Mouse (Mus musculus) heart, postnatal 4 days (tissue): ENCODE data around the gene Bivm. TPM values are rescaled to one million over a fixed set of nuclear protein-coding genes. Genes with fewer than 3 reads are reported as not detected.
A peak's percentile ranks its signal among the peaks of the same experiment; 100 is the strongest.

Experiments used
- DNase-seq: peaks from one replicate; pipeline ENCODE4 v3.0.0; 2021
- total RNA-seq, 2 experiments: library from RNA; stranded (reverse); gene quantifications; 2 replicates each; pipeline ENCODE4 v1.2.3; 2021

Bivm gene
- 10 to 100 TPM; 11.3 to 13.8 TPM for total RNA-seq

DNA sequence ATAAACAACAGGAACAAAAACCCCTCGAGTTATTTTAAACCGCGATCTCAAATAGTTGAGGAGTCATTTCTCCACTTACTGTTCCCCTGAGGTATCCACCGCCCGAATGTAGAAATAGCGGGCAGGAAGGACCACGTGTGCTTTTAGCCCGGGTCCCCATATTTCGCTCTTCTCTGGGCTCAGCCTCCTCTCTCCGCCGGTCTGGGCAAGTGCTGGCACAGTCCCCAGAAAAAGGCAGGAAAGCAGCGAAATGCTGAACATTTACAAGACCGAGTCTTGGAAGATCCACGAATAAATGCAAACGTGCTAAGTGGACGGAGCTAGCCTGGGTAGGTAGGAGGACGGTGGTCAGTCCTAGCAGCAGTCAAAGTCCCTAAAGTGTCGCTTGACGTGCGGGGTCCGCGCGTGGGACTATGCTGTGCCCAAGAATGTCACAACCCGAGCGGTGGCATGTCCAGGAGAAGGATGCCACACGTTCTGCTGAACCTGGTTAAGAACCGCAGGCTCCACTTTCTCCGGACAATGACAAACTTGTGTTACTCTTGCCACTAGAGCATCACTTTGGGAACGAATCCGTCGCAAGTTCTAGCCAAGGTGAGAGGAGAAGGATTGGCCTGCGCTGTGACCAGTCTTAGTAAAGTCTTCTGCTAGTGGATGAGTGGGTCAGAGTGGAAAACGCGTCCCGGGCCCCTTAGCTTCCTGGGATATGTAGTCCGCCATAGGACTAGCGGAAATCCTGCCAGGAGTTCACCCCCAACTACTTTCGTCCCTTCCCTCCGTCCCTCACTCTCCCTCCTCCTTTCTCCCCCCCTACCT lies at the start of gene Bivm, which contains the start of gene Kdelc1:
TSS of gene Bivm (plus strand) at position 719 of the 816 bp plus-strand sequence.
TSS of gene Kdelc1 (minus strand) at position 570 of the 816 bp plus-strand sequence.
- DNase-seq: peak; percentile 90

DNA sequence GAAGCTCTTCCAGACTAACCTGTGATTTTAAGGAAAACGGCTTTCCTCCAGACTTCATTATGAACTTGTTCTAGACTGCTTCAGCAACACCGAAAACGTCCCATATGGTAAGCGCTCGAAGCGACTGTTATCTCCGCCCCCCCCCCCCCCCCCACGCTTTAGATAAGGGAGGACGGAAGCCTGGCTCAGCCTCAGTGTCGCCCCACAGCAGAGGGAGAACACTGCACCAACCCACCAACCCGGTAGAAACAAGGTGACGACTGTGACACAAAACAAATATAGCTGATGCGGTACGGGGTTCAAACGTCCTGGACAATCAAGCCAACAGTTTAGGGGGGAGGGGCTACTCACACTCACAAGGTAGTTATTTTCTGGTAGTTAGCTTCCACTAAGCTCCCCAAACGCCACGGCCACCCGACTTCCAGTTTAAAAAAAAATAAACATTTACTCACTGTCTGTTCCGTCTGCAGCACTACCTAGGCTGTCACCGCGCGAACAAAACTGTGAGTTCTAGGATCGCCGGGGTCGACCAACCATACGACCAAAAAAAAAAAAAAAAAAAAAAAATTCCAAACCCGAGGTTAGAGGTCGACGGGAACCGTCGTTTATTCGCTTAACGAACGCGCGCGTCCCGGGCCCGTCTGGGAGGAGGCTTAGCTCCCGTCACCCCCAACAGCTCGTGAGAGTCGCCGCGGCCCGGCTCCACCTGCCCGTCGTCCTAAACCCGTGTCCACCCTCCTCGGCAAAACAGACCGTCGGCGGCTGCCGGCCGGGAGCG lies 17.1 kb upstream of the Bivm start:
- DNase-seq: peak; percentile 31

DNA sequence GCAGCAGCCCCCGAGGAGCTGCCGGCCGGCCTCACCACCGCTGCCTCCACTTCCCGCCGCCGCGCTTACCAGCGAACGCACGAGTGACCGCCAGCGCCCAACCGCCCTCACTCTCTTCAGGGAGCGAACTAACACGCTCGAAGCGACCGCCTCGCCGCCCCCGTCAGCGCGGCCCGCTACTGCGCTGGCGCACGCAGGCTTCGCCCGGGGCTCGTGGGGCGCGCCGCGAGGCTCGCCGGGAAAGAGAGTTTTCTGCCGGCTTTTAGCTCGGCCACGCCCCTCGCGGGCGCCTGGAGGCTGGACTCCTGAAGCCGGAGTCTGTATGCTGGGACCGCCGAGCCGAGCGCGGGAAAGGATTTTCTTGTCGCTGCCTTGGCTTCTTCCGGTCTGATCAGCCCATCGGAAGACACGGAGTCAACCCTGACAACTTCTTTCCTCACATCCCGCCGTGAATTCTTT lies 16.5 kb upstream of the Bivm start, which contains the start of gene Tex30:
TSS of gene Tex30 (minus strand) at position 183 of the 459 bp plus-strand sequence.
- DNase-seq: peak; percentile 95

GRCm38 (mm10) chr1:44102939-44103338 lies 15.8 kb upstream of the Bivm start:
- no peak for DNase-seq

DNA sequence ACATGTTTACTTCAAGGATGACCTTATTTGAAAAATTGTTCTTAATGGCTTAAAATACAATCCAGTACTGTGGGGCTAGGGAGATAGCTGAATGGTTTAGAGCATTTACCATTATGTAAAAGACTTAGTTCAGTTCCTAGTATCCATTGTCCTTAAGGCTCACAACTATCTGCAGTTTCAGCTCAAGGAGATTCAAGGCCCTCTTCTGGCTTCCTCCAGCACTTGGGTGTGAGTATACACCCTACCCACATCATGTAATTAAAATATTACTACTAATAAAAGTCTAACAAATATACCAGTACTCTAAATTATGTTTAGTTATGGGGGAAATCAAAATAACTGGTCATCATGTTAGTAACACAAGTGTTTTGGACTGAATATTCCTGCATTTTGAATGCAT lies 1.2 kb upstream of the Bivm start:
- DNase-seq: no peak

- peak; percentile 87 for DNase-seq
These were observed 680 bp downstream of the Bivm start for GRCm38 (mm10) chr1:44119201-44120073.

GRCm38 (mm10) chr1:44120074-44120406 lies 1.3 kb downstream of the Bivm start:
- no peak for DNase-seq

DNA sequence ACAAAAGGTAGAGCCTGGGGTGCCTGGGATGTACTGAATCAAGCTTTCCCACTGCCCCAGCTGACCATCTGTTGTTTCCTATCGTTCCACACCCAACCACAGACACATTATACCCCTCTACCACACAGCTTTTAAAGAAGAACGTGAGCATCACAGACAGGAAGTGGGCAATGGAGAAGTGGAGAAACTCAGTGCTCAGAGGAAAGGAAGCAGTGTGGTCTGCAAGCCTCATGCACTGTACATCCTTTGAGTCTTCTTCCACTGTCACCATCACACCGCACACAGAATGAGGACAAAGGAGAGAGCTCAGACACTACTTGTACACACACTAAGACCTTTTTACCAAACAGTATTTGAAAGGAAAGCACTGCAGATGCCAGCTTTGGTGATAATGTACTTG lies 3.5 kb downstream of the Bivm start:
- DNase-seq: no peak

GRCm38 (mm10) chr1:44125590-44125989 lies 6.8 kb downstream of the Bivm start:
- DNase-seq: no peak

DNA sequence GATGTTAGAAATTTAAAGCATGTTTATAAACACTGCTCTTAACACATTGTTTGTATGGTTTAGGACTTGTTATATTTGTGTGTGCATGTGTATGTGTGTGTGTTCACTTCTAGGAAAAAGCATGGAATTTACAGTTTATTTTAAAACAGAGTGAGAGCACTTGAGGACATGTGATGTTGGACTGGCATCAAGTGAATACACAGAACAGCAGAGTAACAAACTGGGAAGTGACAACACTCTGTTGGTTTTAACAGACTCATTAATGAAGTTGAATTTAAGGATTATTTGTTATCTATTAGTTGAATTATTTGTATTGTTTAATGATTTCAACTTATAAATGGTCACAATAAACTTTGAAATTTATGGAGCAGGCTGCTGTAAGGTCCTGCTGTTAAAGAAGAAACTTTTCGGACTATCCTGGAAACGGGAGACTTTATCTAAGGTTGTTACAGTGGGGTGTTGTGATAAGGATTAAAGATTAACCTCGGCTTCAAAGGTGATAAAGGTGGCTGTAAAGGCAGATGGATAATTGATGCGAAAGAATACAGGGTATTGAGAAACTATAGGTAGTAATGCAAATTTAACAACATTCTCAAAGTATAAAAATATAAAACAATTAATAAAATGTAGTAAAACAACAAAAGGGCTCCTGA lies 11.3 kb downstream of the Bivm start:
- DNase-seq: no peak

GRCm38 (mm10) chr1:44140232-44140631 lies 21.5 kb downstream of the Bivm start:
- no peak for DNase-seq

- DNase-seq: no peak
These were observed 24.0 kb downstream of the Bivm start for GRCm38 (mm10) chr1:44142747-44143146.

DNA sequence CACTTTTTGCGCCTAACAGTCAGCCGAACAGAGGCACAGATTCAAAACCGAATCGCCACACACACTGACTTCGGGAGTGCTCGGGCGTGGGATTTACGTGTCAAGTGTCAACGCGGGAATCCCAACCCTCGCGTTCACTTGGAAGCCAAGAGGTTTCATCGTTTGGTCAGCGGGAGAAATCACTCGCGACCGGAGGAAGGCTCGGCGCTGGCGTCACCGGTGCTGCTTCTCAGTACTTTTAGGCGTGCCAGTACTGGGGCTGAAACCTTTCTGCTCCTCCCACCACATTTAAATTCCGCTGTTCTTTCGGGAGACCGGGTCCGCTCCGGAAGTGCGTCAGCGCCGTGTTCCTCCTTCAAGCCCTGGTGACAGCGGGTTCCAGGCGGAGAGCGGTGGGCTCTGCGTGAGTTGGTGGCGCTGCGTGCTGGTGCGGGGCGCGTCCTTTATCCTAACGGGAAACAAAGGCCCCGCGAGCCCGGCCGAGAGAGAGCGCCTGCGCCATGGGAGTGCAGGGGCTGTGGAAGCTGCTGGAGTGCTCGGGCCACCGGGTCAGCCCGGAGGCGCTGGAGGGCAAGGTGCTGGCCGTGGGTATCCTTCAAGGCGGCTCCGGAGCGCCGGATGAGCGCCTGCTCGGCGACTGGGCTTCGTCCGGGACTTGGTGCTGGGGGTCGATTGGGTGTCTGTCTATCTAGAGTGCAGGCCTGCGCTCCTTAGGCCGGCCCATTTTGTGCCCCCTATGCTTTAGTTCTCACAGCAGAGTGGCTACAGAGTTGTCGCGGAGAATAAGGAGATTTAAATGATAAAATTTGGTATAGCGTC lies 29.0 kb downstream of the Bivm start, which contains the start of gene Ercc5:
TSS of gene Ercc5 (plus strand) at position 182 of the 819 bp plus-strand sequence.
- DNase-seq: peak; percentile 83

- no peak for DNase-seq
These were observed 29.9 kb downstream of the Bivm start for GRCm38 (mm10) chr1:44148706-44149105.

- DNase-seq: no peak
These were observed 36.5 kb downstream of the Bivm start for GRCm38 (mm10) chr1:44155287-44155686.

- no peak for DNase-seq
These were observed 39.6 kb downstream of the Bivm start for GRCm38 (mm10) chr1:44158317-44158716.

DNA sequence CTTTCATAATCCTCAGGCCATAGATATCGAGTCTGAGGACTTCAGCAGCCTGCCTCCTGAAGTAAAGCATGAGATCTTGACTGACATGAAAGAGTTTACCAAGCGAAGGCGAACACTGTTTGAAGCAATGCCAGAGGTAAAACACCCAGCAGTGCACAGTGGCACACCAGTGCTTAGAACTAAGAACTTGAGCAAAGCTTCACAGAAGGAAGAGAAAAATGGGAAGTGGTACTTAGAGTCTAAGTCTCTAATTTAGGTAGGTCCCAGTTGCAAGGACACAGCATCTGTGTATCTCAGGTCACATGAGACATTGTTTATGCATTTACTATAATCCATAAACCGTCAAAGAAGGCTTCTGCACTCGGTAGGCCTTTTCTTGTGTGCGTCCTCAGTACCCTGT lies 43.1 kb downstream of the Bivm start:
- no peak for DNase-seq

DNA sequence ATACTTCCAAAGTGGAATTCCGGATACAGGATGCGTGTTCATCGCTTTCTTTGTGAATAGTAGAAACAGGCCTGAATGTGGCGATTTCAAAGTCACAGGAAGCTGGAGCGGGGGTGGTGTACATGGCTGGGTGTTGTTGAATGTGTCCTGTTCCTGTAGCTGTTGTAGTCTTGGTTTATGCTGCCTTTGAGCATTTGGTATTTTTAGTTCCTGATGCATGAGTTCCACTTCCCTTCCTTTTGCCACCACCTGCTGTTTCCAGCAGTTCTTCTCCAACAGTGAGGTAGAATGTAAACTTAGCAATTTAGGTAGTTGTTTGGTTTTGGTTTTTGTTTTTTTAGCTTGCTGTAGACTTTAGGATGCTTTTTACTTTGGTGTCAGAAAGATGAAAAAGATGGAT lies 43.6 kb downstream of the Bivm start:
- no peak for DNase-seq

DNA sequence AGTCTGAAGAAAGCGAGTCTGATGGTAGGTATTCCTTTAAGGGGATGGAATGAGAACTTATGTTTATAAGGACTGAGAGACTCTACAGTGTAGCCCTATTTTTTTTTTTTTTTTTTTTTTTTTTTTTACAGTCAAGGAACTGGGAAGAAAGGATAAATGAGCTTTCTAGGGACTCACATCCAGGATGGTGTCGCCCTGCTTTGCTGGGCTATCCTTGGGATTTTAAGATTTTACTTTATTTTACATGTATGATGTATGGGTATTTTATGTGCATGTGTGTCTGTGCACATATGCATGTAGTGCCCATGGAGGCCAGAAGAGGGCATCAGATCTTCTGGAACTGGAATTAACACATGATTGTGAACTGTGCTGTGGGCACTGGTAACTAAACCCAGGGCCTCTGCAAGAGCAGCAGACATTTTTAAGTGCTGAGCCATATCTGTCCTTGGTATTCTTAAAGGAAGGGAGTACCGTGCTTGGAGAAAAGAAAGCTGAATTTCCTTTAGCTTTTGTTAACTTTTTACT lies 49.2 kb downstream of the Bivm start:
- DNase-seq: no peak

DNA sequence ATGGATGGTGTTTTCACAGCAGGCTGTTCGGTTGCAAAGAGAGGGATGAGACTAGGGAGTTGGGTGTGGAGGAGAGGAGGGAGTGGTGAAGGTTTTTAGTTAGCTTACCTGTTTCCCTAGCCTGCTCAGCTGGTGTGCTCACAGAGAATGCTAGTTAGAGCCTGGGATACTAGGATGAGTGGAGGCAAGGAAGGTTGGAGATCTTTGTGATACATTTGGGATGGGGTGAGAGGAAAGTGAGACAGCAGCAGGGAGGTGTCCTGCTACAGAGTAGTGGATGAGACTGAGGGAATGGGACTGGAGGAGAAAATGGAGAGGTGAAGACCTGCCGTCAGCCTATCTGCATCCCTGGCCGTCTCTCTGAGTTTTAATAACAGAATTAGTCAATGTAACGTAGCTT lies 53.9 kb downstream of the Bivm start:
- DNase-seq: no peak

DNA sequence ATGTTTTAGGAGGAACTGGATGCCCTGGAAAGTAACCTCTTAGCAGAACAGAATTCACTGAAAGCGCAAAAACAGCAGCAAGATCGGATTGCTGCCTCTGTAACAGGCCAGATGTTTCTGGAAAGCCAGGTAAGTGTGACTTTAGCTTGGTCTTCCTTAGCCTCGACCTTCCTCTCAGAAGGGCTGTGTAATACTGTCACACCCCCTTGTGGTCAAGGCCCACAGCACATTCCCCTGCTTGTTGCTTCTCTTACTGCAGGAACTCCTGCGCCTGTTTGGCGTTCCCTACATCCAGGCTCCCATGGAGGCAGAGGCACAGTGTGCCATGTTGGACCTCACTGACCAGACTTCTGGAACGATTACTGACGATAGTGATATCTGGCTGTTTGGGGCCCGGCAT lies 55.1 kb downstream of the Bivm start:
- DNase-seq: no peak
